Mouse (Mus musculus) cerebellum, adult 9-11 months (tissue): Measurements from ENCODE around the gene Susd1.

Source experiments
- DNase-seq: peaks from one replicate; pipeline ENCODE4 v3.0.0; 2022

Susd1 gene

GRCm38 (mm10) chr4:59336846-59337532 is 101.4 kb downstream of the Susd1 start:
- no peak for DNase-seq

GRCm38 (mm10) chr4:59336439-59336809 is 102.0 kb downstream of the Susd1 start:
- DNase-seq, result no peak

GRCm38 (mm10) chr4:59335616-59336438 is 102.6 kb downstream of the Susd1 start:
- no peak for DNase-seq

GRCm38 (mm10) chr4:59335101-59335500 is 103.3 kb downstream of the Susd1 start:
- no peak for DNase-seq

GRCm38 (mm10) chr4:59334236-59334635 is 104.2 kb downstream of the Susd1 start:
- DNase-seq, result no peak

GRCm38 (mm10) chr4:59333424-59333895 is 105.0 kb downstream of the Susd1 start:
- no peak for DNase-seq

GRCm38 (mm10) chr4:59332691-59333423 is 105.6 kb downstream of the Susd1 start:
- DNase-seq, result no peak

GRCm38 (mm10) chr4:59332089-59332488 is 106.3 kb downstream of the Susd1 start:
- no peak for DNase-seq

- DNase-seq, result no peak
These were observed 106.8 kb downstream of the Susd1 start for GRCm38 (mm10) chr4:59331633-59332032.

GRCm38 (mm10) chr4:59330961-59331604 is 107.3 kb downstream of the Susd1 start:
- no peak for DNase-seq

GRCm38 (mm10) chr4:59329461-59330304 is 108.8 kb downstream of the Susd1 start:
- no peak for DNase-seq

- no peak for DNase-seq
These were observed 109.6 kb downstream of the Susd1 start for GRCm38 (mm10) chr4:59328821-59329220.

GRCm38 (mm10) chr4:59327986-59328385 is 110.4 kb downstream of the Susd1 start:
- no peak for DNase-seq

GRCm38 (mm10) chr4:59326031-59326760 is 112.2 kb downstream of the Susd1 start:
- DNase-seq, result no peak

- no peak for DNase-seq
These were observed 114.1 kb downstream of the Susd1 start for GRCm38 (mm10) chr4:59324317-59324716.

GRCm38 (mm10) chr4:59323231-59323651 is 115.2 kb downstream of the Susd1 start:
- no peak for DNase-seq

GRCm38 (mm10) chr4:59322733-59323132 is 115.7 kb downstream of the Susd1 start:
- DNase-seq, result no peak

GRCm38 (mm10) chr4:59322056-59322455 is 116.4 kb downstream of the Susd1 start:
- no peak for DNase-seq

- no peak for DNase-seq
These were observed 117.0 kb downstream of the Susd1 start for GRCm38 (mm10) chr4:59321181-59322008.
